Mouse (Mus musculus) limb, embryonic 11.5 days (tissue): ENCODE data around the gene Pheta2. TPM values are rescaled to one million over a fixed set of nuclear protein-coding genes. Genes with fewer than 3 reads are reported as not detected.
"Not testable (repeated sequence)": the region's sequence is repeated elsewhere in the genome, so short reads cannot be mapped to it uniquely, and the experiment has no call there.

ENCODE experiments used
- ATAC-seq: fragments of 200-750 bp; cut with Nextera tagmentation; 2 replicates; pipeline ENCODE4 v1.8.0; 2017; ENCODE audit warnings: low read depth; ENCODE audit not compliant: insufficient number of reproducible peaks, low FRiP score, low TSS enrichment
- DNase-seq: peaks from one replicate; pipeline ENCODE4 v3.0.0-alpha.2; 2015; ENCODE audit warnings: low spot score
- H3K27ac ChIP-seq: fragments of 300-500 bp; sonication (generic); replicated peaks from 2 replicates; pipeline ENCODE4 v1.5.1; 2014; ENCODE audit warnings: low read depth, mild to moderate bottlenecking, low read length
- H3K27me3 ChIP-seq: fragments of 300-500 bp; sonication (generic); 2 replicates; pipeline ENCODE4 v1.6.1; 2014; ENCODE audit warnings: mild to moderate bottlenecking, low read length, mixed read lengths; ENCODE audit not compliant: control insufficient read depth, insufficient read depth
- H3K36me3 ChIP-seq: fragments of 300-500 bp; sonication (generic); 2 replicates; pipeline ENCODE4 v1.6.1; 2014; ENCODE audit warnings: mild to moderate bottlenecking, low read length, moderate library complexity, mixed read lengths; ENCODE audit not compliant: control insufficient read depth, insufficient read depth
- H3K4me1 ChIP-seq: fragments of 300-500 bp; sonication (generic); 2 replicates; pipeline ENCODE4 v1.6.1; 2014; ENCODE audit warnings: low read length, mixed read lengths; ENCODE audit not compliant: control insufficient read depth, insufficient read depth
- H3K4me2 ChIP-seq: fragments of 300-500 bp; sonication (generic); 2 replicates; pipeline ENCODE4 v1.6.1; 2014; ENCODE audit warnings: low read depth, mild to moderate bottlenecking, moderate library complexity; ENCODE audit not compliant: severe bottlenecking
- H3K4me3 ChIP-seq: fragments of 300-500 bp; sonication (generic); 2 replicates; pipeline ENCODE4 v1.5.1; 2014; ENCODE audit warnings: low read depth, low read length
- H3K9ac ChIP-seq: fragments of 300-500 bp; sonication (generic); 2 replicates; pipeline ENCODE4 v1.6.1; 2014; ENCODE audit warnings: mild to moderate bottlenecking, low read length
- H3K9me3 ChIP-seq: fragments of 300-500 bp; sonication (generic); 2 replicates; pipeline ENCODE4 v1.6.1; 2016; ENCODE audit warnings: low read length; ENCODE audit not compliant: control insufficient read depth
- WGBS: fragments of 180-500 bp; shearing (Covaris S2); extraction: QIAGEN DNeasy Blood & Tissue Kit; methylation state at CpG from one replicate; pipeline ENCODE4 v1.1.7; 2014; 5-methylcytosine and 5-hydroxymethylcytosine counted together
- polyA plus RNA-seq: library from polyadenylated mRNA; unstranded; fragments of >200 nt; fragmentation: Nextera tagmentation; extraction: Ambion mirVana; gene quantifications from 2 replicates; pipeline ENCODE4 v1.2.1, GENCODE M21; 2014

The Pheta2 gene
- polyA plus RNA-seq, 1 experiment from 2014 or later, result 6.0 TPM

DNA sequence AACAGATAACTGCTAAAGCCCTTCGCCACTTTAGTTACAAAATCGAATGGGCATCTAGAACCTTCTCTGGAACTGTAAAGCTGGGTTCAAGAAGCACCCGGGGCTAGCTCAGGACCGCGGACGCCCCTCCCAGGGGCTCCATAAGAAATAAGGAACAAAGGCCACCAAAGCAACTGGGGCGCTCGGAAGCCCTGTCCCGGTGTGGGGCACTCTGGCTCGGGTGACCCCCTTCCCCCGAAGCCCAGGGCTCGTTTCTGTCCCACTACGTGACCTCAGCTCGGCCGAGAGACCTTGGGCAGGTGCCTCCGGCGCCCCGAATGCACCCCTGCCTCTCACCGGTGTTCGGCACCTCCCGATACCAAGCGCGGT, 15.0 kb downstream of the Pheta2 start:
- H3K9me3 ChIP-seq, result no peaks in the 10 kb centered on the region
- peak overlapping the region; percentile 86 for H3K9ac ChIP-seq
- no peaks in the 10 kb centered on the region for H3K27me3 ChIP-seq
- ATAC-seq (peak; percentile 16; the same call in 1 of the 2 replicates), DNase-seq (no peak)
- 1% methylated on average over 23 of the region's 23 CpGs for WGBS
- H3K4me3 ChIP-seq, result peak overlapping the region; percentile 70
- H3K4me2 ChIP-seq, result peak overlapping the region; percentile 67
- peaks cover 9% of the 10 kb centered on the region; the same call in 1 of the 2 replicates for H3K36me3 ChIP-seq
- 0 out of 2 replicates have a peak overlapping the region, but pooled peaks have one; percentile 60 for H3K27ac ChIP-seq
- H3K4me1 ChIP-seq, result peaks cover 3% of the 10 kb centered on the region; the same call in 1 of the 2 replicates

GRCm38 (mm10) chr15:82354126-82354945, 15.6 kb downstream of the Pheta2 start, which contains the start of gene Ndufa6:
Ndufa6 (minus strand) TSS chr15:82354322.
- H3K4me1 ChIP-seq, result peaks cover 5% of the 10 kb centered on the region; the same call in 1 of the 2 replicates
- peak; percentile 99 for DNase-seq
- WGBS, result 2% methylated on average over 57 of the region's 57 CpGs
- ATAC-seq, result peak; percentile 97
- H3K9ac ChIP-seq, result peak within 1 kb of the TSS; percentile 86
- H3K27ac ChIP-seq, result peak within 1 kb of the TSS; percentile 60
- no peaks in the 10 kb centered on the region for H3K9me3 ChIP-seq
- H3K36me3 ChIP-seq, result peaks cover 4% of the 10 kb centered on the region; the same call in 1 of the 2 replicates
- H3K27me3 ChIP-seq, result no peaks in the 10 kb centered on the region
- H3K4me3 ChIP-seq, result peak within 1 kb of the TSS; percentile 70
- peak within 1 kb of the TSS; percentile 67 for H3K4me2 ChIP-seq

GRCm38 (mm10) chr15:82358431-82359260, 19.9 kb downstream of the Pheta2 start:
- Histone ChIP-seq H3K27ac (no peak overlapping the region), H3K4me2 (no peak overlapping the region), H3K4me3 (no peak overlapping the region), H3K9me3 (no peaks in the 10 kb centered on the region), H3K27me3 (no peaks in the 10 kb centered on the region), H3K36me3 (no peaks in the 10 kb centered on the region), H3K9ac (no peak overlapping the region; the same call in 1 of the 2 replicates), H3K4me1 (peaks cover 5% of the 10 kb centered on the region; the same call in 1 of the 2 replicates)
- no peak for ATAC-seq
- WGBS, result 63% methylated on average over 22 of the region's 22 CpGs
- no peak for DNase-seq

DNA sequence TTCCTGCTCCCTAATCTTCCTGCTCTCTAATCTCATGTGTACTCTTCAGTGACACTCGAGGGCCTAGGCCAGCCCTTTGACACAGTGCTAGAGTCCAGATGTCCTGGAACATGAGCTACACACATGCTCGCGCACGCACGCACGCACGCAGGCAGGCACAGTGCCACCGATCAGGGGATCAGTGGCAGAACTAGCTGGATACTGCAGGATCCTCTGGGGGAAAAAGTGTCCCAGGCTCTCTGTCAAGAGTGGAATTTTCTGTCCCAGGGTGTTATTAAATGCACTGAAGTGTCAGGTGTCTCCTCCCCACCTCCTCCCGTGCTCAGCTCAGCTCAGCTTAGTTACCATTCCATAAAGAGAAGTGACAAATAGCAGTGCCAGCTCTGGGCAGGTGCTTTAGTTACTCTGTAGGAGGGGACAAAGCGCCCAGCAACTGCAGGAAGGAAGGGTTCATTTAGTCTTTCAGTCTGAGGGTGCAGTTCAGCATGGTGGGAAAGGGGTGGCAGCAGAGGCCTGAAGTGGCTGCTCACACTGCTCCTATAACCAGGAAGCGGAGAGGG, 22.8 kb downstream of the Pheta2 start:
- DNase-seq, result no peak
- WGBS, result 78% methylated on average over 11 of the region's 11 CpGs

GRCm38 (mm10) chr15:82362234-82362633, 23.5 kb downstream of the Pheta2 start:
- Histone ChIP-seq H3K36me3 (no peaks in the 10 kb centered on the region), H3K4me2 (no peak overlapping the region), H3K27ac (no peak overlapping the region), H3K27me3 (no peaks in the 10 kb centered on the region), H3K4me3 (no peak overlapping the region), H3K9me3 (no peaks in the 10 kb centered on the region), H3K4me1 (peaks cover 5% of the 10 kb centered on the region; the same call in 1 of the 2 replicates), H3K9ac (no peak overlapping the region)
- DNase-seq, result no peak
- no peak for ATAC-seq
- 95% methylated on average over 4 of the region's 4 CpGs for WGBS

More for the DNA sequence above, 22.8 kb downstream of the Pheta2 start:
- no peak overlapping the region for H3K4me3 ChIP-seq
- ATAC-seq, result no peak
- no peaks in the 10 kb centered on the region for H3K36me3 ChIP-seq
- H3K4me1 ChIP-seq, result peaks cover 5% of the 10 kb centered on the region; the same call in 1 of the 2 replicates
- H3K4me2 ChIP-seq, result no peak overlapping the region
- no peak overlapping the region for H3K9ac ChIP-seq
- H3K9me3 ChIP-seq, result no peaks in the 10 kb centered on the region
- no peaks in the 10 kb centered on the region for H3K27me3 ChIP-seq
- H3K27ac ChIP-seq, result no peak overlapping the region

- H3K9ac ChIP-seq, ATAC-seq, H3K36me3 ChIP-seq, DNase-seq, H3K4me3 ChIP-seq, H3K27ac ChIP-seq, H3K27me3 ChIP-seq, H3K9me3 ChIP-seq, H3K4me1 ChIP-seq, H3K4me2 ChIP-seq: not testable (repeated sequence)
- 81% methylated on average over 7 of the region's 12 CpGs for WGBS
Observed at GRCm38 (mm10) chr15:82363801-82364200, 25.1 kb downstream of the Pheta2 start.

DNA sequence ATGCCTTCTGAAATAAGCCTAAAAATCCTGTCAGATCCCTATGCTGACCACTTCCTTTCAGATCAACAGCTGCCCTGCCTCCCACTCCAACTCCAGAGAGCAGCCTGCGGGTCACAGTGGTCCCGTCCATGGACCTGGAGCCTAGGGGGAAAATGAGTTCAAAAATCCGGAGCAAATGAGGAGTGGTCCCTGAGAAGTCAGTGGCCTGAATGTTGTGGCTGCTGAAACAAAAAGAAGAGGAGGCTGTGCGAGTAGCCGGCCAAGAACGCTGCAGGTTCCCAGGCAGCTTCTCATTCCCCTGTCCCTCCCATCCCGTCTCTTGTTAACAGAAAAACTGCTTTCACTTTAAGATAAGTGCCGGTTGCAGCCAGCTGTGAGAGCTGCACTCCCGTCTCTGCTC, 25.8 kb downstream of the Pheta2 start:
- ATAC-seq, H3K4me3 ChIP-seq, H3K9me3 ChIP-seq, H3K4me2 ChIP-seq, H3K9ac ChIP-seq, DNase-seq, H3K27ac ChIP-seq, H3K36me3 ChIP-seq, H3K4me1 ChIP-seq, H3K27me3 ChIP-seq: not testable (repeated sequence)
- WGBS, result 27% methylated on average over 3 of the region's 9 CpGs

DNA sequence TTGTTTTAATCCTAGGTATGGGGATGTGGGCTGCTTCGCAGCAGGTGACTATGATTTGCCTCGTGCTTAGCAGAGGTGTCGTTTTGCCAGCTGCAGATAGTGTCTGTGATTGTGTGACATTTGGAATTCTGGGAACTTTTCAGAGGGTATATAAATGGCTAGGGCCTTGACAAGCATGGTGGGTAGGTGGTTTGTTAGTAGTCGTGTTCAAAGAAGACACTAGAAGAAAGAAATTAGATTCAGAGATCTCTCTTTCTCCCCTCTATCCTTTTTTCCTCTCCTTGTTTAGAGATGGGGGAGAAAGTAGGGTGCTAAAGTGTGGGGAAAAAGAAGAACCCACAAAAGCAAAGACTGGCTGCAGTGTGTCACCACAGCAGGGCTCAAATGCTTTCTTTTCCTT, 29.4 kb downstream of the Pheta2 start:
- no peaks in the 10 kb centered on the region for H3K4me1 ChIP-seq
- no peaks in the 10 kb centered on the region for H3K36me3 ChIP-seq
- DNase-seq, result no peak
- H3K9me3 ChIP-seq, result no peaks in the 10 kb centered on the region
- no peak overlapping the region for H3K9ac ChIP-seq
- no peak for ATAC-seq
- no peaks in the 10 kb centered on the region for H3K27me3 ChIP-seq
- no peak overlapping the region for H3K4me2 ChIP-seq
- no peak overlapping the region for H3K27ac ChIP-seq
- 85% methylated on average over 4 of the region's 4 CpGs for WGBS
- no peak overlapping the region for H3K4me3 ChIP-seq
